Mouse (Mus musculus): ENCODE data around the gene Ephb3.

GRCm38 (mm10) chr16:21210667-21211338, 6.2 kb downstream of the Ephb3 start:
- TF ChIP-seq CTCF (IDR thresholded peaks at IDR 0.05; ENCODE audit: borderline replicate concordance, insufficient read depth, low read depth, low read length) (no peak), POLR2A (IDR thresholded peaks at IDR 0.05; ENCODE audit: borderline replicate concordance, insufficient read depth, low read length) (no peak)
